Mouse (Mus musculus) forebrain, embryonic 11.5 days (tissue): Measurements from ENCODE around the gene Lsm10. TPM values are rescaled to one million over a fixed set of nuclear protein-coding genes. Genes with fewer than 3 reads are reported as not detected.

Experiments
- ATAC-seq: fragments of 200-750 bp; cut with Nextera tagmentation; replicated peaks from 2 replicates; pipeline ENCODE4 v1.8.0; 2017; ENCODE audit warnings: moderate TSS enrichment; ENCODE audit not compliant: low FRiP score
- DNase-seq: peaks from one replicate; pipeline ENCODE4 v3.0.0-alpha.2; 2017; ENCODE audit warnings: low spot score
- H3K27ac ChIP-seq: fragments of 300-500 bp; sonication (generic); 2 replicates; pipeline ENCODE4 v1.5.1; 2014; ENCODE audit warnings: low read depth, low read length
- H3K27me3 ChIP-seq: fragments of 300-500 bp; sonication (generic); 2 replicates; pipeline ENCODE4 v1.6.1; 2014; ENCODE audit warnings: mild to moderate bottlenecking, low read length, mixed read lengths; ENCODE audit not compliant: control insufficient read depth, insufficient read depth
- H3K36me3 ChIP-seq: fragments of 300-500 bp; sonication (generic); 2 replicates; pipeline ENCODE4 v1.6.1; 2014; ENCODE audit warnings: mild to moderate bottlenecking, low read length, moderate library complexity, mixed read lengths; ENCODE audit not compliant: control insufficient read depth, insufficient read depth
- H3K4me1 ChIP-seq: fragments of 300-500 bp; sonication (generic); replicated peaks from 2 replicates; pipeline ENCODE4 v1.6.1; 2014; ENCODE audit warnings: low read length, mixed read lengths; ENCODE audit not compliant: control insufficient read depth, insufficient read depth
- H3K4me2 ChIP-seq: fragments of 300-500 bp; sonication (generic); 2 replicates; pipeline ENCODE4 v1.6.1; 2014; ENCODE audit warnings: low read depth, mild to moderate bottlenecking, low read length, moderate library complexity, mixed read lengths; ENCODE audit not compliant: severe bottlenecking
- H3K4me3 ChIP-seq: fragments of 300-500 bp; sonication (generic); 2 replicates; pipeline ENCODE4 v1.5.1; 2014; ENCODE audit warnings: low read depth, low read length
- H3K9ac ChIP-seq: fragments of 300-500 bp; sonication (generic); 2 replicates; pipeline ENCODE4 v1.6.1; 2014; ENCODE audit warnings: low read length
- H3K9me3 ChIP-seq: fragments of 300-500 bp; sonication (generic); 2 replicates; pipeline ENCODE4 v1.6.1; 2016; ENCODE audit warnings: low read length, mixed read lengths; ENCODE audit not compliant: control insufficient read depth
- WGBS: fragments of 180-500 bp; shearing (Covaris S2); extraction: QIAGEN DNeasy Blood & Tissue Kit; methylation state at CpG from one replicate; pipeline ENCODE4 v1.1.7; 2014; 5-methylcytosine and 5-hydroxymethylcytosine counted together
- polyA plus RNA-seq: library from polyadenylated mRNA; unstranded; fragments of >200 nt; fragmentation: Nextera tagmentation; extraction: Ambion mirVana; gene quantifications from 2 replicates; pipeline ENCODE4 v1.2.1, GENCODE M21; 2014

Gene Lsm10
- polyA plus RNA-seq, 1 experiment from 2014 or later: 44.4 TPM

DNA sequence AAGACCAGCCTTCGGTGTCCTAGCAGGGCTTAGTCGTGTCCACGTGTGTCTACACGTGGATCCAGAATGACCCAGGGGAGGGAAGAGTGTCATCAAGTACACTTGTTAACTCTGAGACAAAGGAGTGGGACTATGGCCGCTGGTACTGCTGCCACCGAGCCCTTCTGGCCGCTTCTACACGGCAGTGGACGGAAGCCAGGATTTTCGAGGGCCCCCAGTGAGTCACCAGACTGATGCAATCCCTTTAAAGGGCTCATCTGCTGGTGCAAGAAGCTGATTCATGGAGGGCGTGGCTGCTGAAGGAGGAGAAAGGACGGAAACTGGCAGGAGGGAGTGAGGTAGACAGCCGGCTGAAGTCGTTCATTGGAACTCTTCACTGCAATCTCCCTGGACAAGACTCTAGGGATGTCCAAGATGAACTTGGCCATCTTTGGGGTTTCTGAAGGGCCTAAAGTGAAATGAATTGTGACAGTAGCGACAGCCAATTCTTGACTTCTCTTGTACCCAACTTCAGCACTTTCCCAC is 6.7 kb downstream of the Lsm10 start:
- H3K9me3 ChIP-seq: no peaks in the 10 kb centered on the region
- H3K36me3 ChIP-seq: no peaks in the 10 kb centered on the region
- peaks cover 10% of the 10 kb centered on the region; the same call in 1 of the 2 replicates for H3K4me1 ChIP-seq
- no peaks in the 10 kb centered on the region for H3K27me3 ChIP-seq
- H3K4me3 ChIP-seq: peak overlapping the region; percentile 91
- H3K9ac ChIP-seq: peak overlapping the region; percentile 51
- 2% methylated on average over 15 of the region's 15 CpGs for WGBS
- H3K4me2 ChIP-seq: peak overlapping the region; percentile 74
- ATAC-seq: no peak; the same call in 1 of the 2 replicates
- peak; percentile 75 for DNase-seq
- peak overlapping the region; percentile 42; the same call in 1 of the 2 replicates for H3K27ac ChIP-seq

DNA sequence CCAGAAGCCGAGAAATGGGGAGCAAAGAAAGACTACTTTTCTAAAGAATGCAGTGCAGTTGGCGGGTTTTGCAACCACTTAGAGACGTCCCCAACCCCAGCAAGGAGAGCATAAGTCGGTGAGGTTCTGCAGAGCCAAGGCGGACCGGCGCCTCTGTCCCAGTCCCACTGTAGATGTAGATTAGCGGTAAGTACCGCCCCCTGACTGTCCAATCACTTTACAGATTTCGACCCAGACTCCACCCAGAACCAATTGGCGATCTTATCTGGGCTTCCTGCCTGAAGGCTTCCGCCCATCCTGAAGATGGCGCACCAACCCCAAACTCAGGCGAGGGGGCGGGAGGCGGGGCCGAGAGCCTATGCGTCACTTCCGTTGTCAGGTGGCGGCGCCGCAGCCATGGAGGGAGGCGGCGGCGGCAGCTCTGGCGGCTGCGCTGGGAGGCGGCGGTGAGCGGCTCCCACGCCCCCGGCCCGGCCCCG is 7.2 kb downstream of the Lsm10 start, which contains the start of gene Stk40:
Gene Stk40, plus strand, starts transcription at position 368 of the 479 bp plus-strand sequence.
- Histone ChIP-seq H3K27me3 (no peaks in the 10 kb centered on the region), H3K4me1 (peaks cover 10% of the 10 kb centered on the region; the same call in 1 of the 2 replicates), H3K9me3 (no peaks in the 10 kb centered on the region), H3K36me3 (no peaks in the 10 kb centered on the region), H3K9ac (peak within 1 kb of the TSS; percentile 81), H3K27ac (peak within 1 kb of the TSS; percentile 42; the same call in 1 of the 2 replicates), H3K4me2 (peak within 1 kb of the TSS; percentile 92), H3K4me3 (peak within 1 kb of the TSS; percentile 91)
- DNase-seq (peak; percentile 98), ATAC-seq (peak; percentile 98)
- under 1% methylated on average over 34 of the region's 34 CpGs for WGBS

DNA sequence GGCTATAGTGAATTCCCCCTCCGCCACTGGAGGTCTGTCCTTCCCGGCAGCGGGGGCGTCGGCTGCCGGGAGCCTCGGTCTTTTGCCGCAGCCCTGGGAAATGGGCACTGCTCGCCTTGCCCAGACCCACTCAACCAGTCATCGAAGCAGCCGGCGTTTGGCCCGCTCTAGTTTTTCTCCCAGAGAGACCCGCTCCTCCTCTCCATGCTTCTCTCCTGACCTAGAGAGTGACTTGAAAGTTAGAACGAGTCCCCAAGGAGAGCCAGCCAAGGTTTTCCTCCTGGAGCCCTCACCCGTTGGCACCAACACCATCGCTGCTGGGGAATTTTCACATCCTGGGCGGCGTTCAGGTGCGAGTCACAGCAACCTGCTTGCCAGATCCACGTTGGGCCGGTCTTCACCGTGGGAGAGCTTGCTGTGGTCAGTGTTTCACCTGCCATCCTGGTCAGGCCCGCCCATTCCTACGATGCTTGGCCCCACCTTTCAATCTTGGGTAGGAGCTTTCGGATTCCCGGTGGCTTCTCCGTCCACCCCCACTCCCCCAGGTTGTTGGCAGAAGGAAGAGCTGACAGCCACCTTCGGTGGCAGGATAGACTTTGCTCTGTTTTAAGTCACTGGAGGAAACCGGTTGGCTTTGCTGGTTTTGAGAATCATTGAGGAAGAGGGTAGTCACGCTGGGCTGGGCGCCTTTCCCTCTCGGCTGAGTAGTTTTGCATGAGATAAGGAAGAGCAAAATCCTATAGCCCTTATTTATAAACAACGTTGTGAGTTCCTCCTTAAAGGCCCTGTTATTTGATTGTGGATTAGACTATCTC is 8.0 kb downstream of the Lsm10 start:
- ATAC-seq (peak; percentile 34; the same call in 1 of the 2 replicates), DNase-seq (peak; percentile 59)
- Histone ChIP-seq H3K27ac (no peak overlapping the region), H3K27me3 (no peaks in the 10 kb centered on the region), H3K4me1 (peaks cover 10% of the 10 kb centered on the region; the same call in 1 of the 2 replicates), H3K36me3 (no peaks in the 10 kb centered on the region), H3K4me2 (peak overlapping the region; percentile 92), H3K9ac (peak overlapping the region; percentile 81), H3K9me3 (no peaks in the 10 kb centered on the region), H3K4me3 (peak overlapping the region; percentile 91)
- WGBS: 3% methylated on average over 34 of the region's 34 CpGs

DNA sequence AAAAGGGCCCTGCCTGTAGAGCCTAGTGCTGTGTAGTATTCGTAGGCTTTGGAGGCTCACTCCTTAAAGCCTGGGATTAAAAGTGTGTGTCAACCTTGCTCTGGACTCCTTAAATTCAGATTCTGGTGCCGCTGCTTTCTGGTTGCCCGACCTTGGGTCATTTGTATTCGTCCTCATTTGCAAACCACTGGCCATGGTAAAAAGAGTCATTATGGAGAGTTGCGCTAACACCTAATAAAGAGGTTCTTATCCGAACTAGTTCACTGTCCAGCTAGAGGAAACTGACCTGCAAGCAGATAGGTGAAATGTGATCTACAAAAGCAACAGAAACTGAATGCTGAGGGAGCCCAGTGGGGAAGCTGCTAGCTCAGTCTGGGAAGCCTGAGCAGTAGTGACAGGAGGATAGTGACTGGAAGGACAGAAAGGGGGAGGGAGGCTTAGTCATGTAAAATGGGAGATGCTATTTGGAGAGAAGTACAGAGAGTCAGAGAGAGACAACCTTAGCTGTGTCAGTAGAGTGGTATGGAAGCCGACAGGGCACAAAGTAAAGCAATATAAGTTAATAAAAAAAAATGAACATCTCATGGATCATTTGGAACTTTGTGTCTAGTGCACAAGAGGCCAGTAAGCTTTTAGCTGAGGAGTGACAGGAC is 8.8 kb downstream of the Lsm10 start:
- 51% methylated on average over 7 of the region's 7 CpGs for WGBS
- no peak for DNase-seq
- H3K4me3 ChIP-seq: no peak overlapping the region
- no peaks in the 10 kb centered on the region for H3K27me3 ChIP-seq
- H3K27ac ChIP-seq: no peak overlapping the region
- peak overlapping the region; percentile 92 for H3K4me2 ChIP-seq
- no peak for ATAC-seq
- peak overlapping the region; percentile 81 for H3K9ac ChIP-seq
- no peaks in the 10 kb centered on the region for H3K36me3 ChIP-seq
- H3K4me1 ChIP-seq: peaks cover 11% of the 10 kb centered on the region; the same call in 1 of the 2 replicates
- no peaks in the 10 kb centered on the region for H3K9me3 ChIP-seq

DNA sequence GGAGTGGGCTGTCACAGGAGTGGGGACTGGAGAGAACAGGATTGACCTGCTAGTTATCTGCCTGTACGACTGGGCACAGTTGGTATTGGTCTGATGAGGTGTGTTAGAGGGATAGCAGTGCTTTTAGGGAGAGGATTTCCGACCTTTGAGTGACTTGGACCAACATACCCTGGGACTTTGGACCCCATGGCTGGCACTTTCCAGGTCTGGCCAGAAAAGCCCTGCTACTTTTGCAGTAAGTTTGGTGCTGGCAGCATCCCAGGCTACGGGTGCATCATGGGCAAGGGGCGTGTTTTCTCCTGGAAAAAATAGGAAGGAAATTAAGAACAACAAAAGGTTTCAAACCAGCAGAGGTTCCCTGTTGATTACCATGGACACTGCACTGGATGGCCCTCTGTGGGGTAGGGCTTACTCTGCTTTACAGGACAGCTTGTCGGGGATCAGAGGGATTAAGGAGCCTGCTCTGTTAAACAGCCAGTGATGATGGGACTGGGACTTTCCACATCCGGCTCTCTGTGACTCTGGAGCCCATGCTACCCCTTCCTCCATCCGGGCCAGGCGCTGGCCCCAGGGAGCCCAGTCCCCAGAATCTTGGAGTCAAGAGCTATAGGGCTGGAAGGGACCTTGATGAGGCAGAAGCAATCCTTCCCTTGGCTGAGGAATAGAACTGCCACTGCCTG is 11.8 kb downstream of the Lsm10 start:
- WGBS: 29% methylated on average over 8 of the region's 8 CpGs

DNA sequence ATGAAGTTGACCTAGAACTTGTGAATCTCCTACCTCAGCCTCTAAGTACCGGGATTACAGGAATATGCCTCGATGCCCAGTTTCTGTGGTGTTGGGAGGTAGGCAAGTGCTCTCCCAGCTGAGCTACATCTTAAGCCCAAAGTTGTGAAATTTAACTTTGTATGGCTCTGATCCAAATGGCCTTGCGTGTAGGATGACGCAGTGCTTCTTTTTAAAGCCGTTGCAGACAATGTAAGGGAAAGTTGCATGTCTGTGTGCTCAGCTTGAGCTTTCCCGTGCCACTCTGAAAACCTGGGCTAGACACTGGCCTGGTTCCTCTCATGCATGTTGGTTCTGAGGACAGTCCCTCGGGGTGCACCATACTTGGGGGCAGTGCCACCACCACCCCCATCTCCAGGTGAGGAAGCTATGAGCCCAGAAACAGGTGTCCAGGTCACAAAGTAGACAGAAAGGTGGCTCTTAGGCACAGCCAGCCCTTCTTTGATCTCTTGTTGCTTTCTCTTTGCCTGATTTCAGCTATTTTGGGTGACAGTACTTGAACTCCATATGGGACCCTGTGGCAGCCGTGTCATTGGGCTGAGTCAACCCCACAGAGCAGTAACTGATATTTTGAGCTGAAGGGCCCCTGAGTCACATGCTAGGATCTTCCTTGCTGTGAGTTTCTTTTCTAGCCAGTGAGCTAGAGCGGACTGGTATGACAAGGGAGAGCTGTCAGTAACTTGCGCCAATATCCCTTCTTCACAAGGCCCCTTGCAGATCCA is 13.4 kb downstream of the Lsm10 start:
- DNase-seq (no peak), ATAC-seq (no peak)
- WGBS: 87% methylated on average over 10 of the region's 10 CpGs
- H3K4me2 ChIP-seq: no peak overlapping the region
- no peak overlapping the region for H3K4me3 ChIP-seq
- no peak overlapping the region for H3K27ac ChIP-seq
- no peaks in the 10 kb centered on the region for H3K9me3 ChIP-seq
- H3K27me3 ChIP-seq: no peaks in the 10 kb centered on the region
- no peaks in the 10 kb centered on the region for H3K36me3 ChIP-seq
- peaks cover 21% of the 10 kb centered on the region; the same call in 1 of the 2 replicates for H3K4me1 ChIP-seq
- H3K9ac ChIP-seq: no peak overlapping the region

More for the DNA sequence above, 11.8 kb downstream of the Lsm10 start:
- ATAC-seq (no peak), DNase-seq (no peak)
- H3K36me3 ChIP-seq: no peaks in the 10 kb centered on the region
- H3K27ac ChIP-seq: no peak overlapping the region
- no peak overlapping the region for H3K9ac ChIP-seq
- no peaks in the 10 kb centered on the region for H3K9me3 ChIP-seq
- no peaks in the 10 kb centered on the region for H3K27me3 ChIP-seq
- no peak overlapping the region for H3K4me3 ChIP-seq
- no peak overlapping the region for H3K4me2 ChIP-seq
- peaks cover 21% of the 10 kb centered on the region; the same call in 1 of the 2 replicates for H3K4me1 ChIP-seq

DNA sequence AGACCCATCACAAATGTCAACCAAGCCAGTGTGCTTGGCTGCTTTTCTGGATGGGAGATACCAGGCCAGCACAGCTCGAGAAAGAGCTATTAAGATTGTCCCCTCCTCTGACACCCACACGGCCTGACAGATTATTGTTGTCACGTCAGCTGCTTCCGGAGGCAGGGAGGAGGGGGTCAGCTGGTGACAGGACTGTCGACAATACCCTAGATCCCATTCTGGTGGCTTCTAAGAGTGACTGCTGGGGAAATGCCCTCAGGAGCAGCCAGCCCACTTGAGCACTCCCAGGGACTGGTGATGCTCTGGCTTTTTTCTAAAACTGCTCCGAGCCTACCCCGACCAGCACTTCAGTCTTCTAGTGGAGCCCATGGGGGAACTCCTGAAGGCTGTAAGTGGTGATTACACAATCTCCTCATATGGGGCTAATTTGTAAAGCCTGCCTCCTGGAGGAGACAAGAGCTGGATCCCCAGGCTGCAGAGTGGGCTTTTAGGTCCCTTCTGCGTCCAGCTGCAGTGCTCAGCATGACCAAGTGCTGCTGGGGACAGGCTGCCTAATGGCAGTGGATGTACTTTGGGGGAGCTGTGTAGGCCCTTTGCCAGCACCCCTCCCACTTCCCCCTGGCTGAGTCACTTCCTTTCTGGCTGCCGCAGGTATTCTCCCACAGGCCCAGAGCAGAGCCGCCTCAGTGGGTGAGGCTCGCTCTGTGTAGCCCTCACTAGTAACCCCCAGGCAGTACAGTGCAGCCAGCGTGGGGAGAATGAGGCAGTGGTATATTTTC is 14.1 kb downstream of the Lsm10 start:
- H3K27me3 ChIP-seq: no peaks in the 10 kb centered on the region
- H3K9ac ChIP-seq: no peak overlapping the region; the same call in 1 of the 2 replicates
- H3K27ac ChIP-seq: peak overlapping the region; percentile 25
- no peak overlapping the region for H3K4me3 ChIP-seq
- H3K4me1 ChIP-seq: peaks cover 16% of the 10 kb centered on the region; the same call in 1 of the 2 replicates
- H3K9me3 ChIP-seq: no peaks in the 10 kb centered on the region
- peak overlapping the region; percentile 11; the same call in 1 of the 2 replicates for H3K4me2 ChIP-seq
- ATAC-seq (no peak), DNase-seq (no peak)
- WGBS: 15% methylated on average over 12 of the region's 12 CpGs
- H3K36me3 ChIP-seq: no peaks in the 10 kb centered on the region
